Mouse (Mus musculus) spleen, postnatal 36 days (tissue): Measurements from ENCODE around the gene Gm47959.

Experiments used
- DNase-seq, 2 experiments: peaks; one replicate each; pipeline ENCODE4 v3.0.0; 2022; ENCODE audit warnings: low spot score in 2 of 2, mixed read lengths in 1 of 2

Gm47959 gene

GRCm38 (mm10) chr1:83032508-83032907 lies 32.2 kb downstream of the Gm47959 start:
- DNase-seq, result no peak

- no peak for DNase-seq
Observed at GRCm38 (mm10) chr1:83034509-83034908, 34.2 kb downstream of the Gm47959 start.

DNA sequence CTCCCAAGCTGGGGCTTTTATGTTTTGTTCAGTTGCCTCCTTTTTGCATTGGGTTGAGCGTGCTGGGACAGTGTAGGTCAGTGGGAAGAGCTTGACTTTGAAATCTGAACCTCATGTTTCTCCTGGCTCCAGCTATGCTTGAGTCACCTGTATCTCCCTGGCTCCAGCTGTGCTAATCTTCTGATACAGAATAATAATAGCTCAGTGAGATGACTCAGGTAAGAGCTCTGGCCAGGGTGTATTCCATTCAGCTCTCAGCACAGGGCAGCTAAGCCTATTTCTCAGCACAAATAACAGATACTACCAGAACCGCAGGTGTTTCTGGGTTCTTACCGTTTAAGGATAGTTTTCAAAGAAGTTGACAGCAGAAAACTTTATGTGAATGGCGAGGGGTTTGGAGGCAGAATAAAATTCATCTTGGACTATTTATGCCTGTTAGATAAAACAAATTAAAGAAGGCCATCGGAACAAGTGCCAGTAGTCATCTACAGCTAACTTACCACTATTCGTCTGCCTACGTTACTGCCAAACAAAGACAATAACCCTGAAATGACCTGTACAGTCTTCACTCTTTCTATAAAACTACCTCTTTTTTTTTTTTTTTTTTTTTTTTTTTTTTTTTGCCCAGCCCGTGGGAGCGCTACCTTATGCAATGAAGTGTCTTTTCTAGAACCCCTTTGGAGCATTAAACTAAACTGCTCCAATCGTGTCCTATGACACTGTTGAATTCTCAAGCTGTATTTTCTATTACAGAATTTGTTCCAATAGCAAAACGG lies 36.7 kb downstream of the Gm47959 start:
- no peak for DNase-seq

- DNase-seq, result no peak
Observed at GRCm38 (mm10) chr1:83038109-83038672, 37.8 kb downstream of the Gm47959 start, which contains the start of gene Slc19a3. Gene Slc19a3 (minus strand): TSS chr1:83038448.

DNA sequence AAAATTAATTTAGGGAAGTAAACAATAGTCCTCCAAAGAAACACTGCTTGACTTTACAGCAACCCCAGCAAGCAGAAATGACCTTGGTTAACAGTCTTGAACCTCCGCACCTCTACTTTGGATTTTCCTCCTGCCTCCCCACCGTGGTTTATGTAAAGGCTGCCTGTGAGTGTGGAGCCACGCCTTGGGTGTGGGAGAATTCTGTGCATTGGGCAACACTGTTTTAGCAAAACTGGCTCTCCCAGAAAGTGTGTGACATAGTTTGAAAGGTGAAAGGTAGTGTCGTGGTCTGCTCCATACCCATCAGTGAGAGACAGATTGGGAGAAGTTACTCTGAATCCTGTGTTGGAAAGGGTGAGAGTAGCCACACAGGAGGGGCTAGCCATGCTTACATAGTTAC lies 38.7 kb downstream of the Gm47959 start:
- DNase-seq, result no peak

DNA sequence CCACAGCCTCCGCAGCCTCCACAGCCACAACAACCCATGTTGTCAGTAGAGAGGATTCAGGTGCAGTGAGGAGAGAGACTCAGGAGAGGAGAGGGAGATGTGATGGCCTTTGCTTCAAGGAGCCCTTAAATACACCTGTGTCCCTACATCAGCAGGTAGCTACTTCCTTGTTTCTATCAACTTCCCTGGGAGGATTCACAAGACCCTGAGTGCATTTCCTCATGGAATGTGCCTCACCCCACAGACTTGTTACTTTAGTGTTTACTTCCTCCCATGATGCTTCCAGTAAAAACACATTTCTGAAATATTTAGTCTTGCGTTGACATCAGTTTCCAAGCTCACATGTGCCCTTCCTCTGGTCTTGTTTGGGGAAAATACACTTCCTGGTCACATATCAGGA lies 42.0 kb downstream of the Gm47959 start, which contains the start of gene Krtap28-10:
Krtap28-10 (minus strand) TSS at position 101 of the 400 bp plus-strand sequence.
- no peak for DNase-seq

- DNase-seq, result no peak
Observed at GRCm38 (mm10) chr1:83044882-83045427, 44.6 kb downstream of the Gm47959 start, which contains the start of gene Gm47969. Gene Gm47969 (plus strand): TSS chr1:83044932.
